Mouse (Mus musculus) brain, embryonic 14.5 days (tissue): ENCODE measurements at regions not wholly inside any gene's neighbourhood (a gene's known extent, or its start where the extent isn't known, plus 50 kb on each side); places are given as distances from the start of the nearest gene placed in this dataset.

Source experiments
- DNase-seq: peaks from one replicate; pipeline ENCODE4 v3.0.0-alpha.2; 2011; ENCODE audit warnings: low read depth
- CTCF ChIP-seq: fragments of 200-500 bp; IDR thresholded peaks from 2 replicates; pipeline ENCODE4 v1.5.1; 2012; ENCODE audit warnings: inconsistent platforms, mild to moderate bottlenecking, moderate library complexity, borderline replicate concordance; ENCODE audit not compliant: insufficient read depth, insufficient read length; ENCODE audit errors: extremely low read depth
- POLR2A ChIP-seq: fragments of 200-500 bp; IDR thresholded peaks from 2 replicates; pipeline ENCODE4 v1.6.1; 2012; ENCODE audit warnings: mild to moderate bottlenecking, inconsistent platforms, borderline replicate concordance; ENCODE audit not compliant: poor library complexity, insufficient read depth, insufficient read length, severe bottlenecking; ENCODE audit errors: extremely low read depth

DNA sequence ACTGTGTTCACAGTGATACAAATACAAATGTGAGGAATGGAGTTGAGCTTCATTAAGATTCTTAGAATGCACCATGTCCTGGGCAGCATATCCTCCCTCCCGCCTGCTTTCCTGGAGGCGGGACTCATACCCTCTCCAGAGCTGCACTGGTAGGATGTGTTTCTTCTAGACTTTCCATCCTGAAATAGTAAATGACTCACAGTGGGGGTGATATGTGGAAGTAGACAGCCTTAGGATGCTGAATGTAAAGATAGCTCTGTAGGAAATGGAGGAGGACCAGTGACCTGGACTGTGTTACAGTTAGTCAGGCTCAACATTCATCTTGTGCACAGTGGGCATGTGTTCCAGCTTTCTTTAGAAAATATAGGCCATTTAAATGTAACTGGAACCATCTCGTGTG lies 696.1 kb upstream of the Kdm8 start:
- no peak for TF ChIP-seq CTCF
- TF ChIP-seq POLR2A, result no peak
- no peak for DNase-seq

GRCm38 (mm10) chr7:124759084-124759483 lies 685.4 kb upstream of the Kdm8 start:
- TF ChIP-seq CTCF, result no peak
- TF ChIP-seq POLR2A, result no peak
- DNase-seq, result no peak

GRCm38 (mm10) chr7:124777822-124778221 lies 666.7 kb upstream of the Kdm8 start:
- peak; percentile 21 for DNase-seq
- TF ChIP-seq POLR2A, result no peak
- no peak for TF ChIP-seq CTCF

DNA sequence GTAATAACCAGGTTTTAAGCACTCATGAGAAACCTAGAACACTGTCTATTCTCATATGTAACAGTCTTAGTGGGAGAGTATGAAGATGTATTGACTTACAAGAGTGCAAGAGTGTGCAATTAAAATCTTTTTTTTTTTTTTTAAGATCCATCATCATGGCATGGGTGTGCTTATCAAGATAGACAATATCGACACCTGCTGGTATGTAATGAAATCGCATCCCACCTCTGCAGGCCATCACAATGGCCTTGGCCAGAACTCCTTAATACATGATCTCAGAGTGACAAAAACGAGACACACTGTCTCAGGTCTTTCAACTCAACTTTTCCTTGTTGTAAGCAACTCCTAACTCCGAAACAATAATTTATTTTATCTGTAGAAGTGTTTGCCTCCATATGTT lies 661.7 kb upstream of the Kdm8 start:
- no peak for TF ChIP-seq POLR2A
- TF ChIP-seq CTCF, result peak; percentile 65; the same call in 1 of the 2 replicates
- DNase-seq, result peak; percentile 62

GRCm38 (mm10) chr7:124784995-124785394 lies 659.5 kb upstream of the Kdm8 start:
- TF ChIP-seq POLR2A (no peak), CTCF (no peak)
- no peak for DNase-seq

DNA sequence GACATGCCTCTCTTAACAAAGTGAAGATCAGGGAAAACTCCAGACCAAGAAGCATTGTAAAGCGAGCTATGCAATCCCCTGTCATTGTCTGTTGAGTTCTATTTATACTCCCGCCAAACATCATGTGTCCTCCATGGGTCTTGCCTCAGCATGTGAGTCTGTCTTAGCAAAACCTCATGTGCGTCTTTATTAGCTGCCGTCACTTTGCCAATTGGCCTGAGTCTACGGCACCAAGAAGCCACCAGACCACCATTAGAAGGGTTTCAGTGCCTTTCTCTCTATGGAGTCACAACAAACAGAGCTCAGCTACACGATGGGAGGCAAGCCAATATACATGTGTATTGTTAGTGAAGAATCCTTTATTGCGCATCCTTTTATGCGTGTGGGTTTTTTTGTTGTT lies 658.6 kb upstream of the Kdm8 start:
- TF ChIP-seq POLR2A, result no peak
- no peak for TF ChIP-seq CTCF
- DNase-seq, result no peak

DNA sequence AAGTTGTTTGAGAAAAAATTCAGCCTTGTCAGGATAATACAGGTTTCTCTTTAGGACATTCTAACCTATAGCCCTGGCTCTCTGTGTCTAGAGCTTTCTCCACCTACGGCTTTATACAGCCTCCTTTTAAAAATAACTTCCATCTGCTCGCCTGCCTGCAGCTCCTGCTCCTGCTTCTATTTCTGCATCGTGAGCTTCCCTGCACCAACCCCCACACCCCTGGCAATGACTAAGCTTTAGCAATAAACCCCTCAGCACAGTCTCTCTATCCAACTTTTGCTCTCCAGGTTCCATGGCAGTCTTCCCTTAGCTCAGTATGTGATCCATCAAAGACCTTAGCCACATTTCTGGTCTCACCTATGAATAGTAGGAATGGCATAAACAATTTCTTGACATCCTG lies 655.7 kb upstream of the Kdm8 start:
- peak; percentile 49 for DNase-seq
- TF ChIP-seq POLR2A (no peak), CTCF (no peak)

GRCm38 (mm10) chr7:124803101-124803500 lies 641.4 kb upstream of the Kdm8 start:
- peak; percentile 31 for DNase-seq
- TF ChIP-seq POLR2A (no peak), CTCF (no peak)

DNA sequence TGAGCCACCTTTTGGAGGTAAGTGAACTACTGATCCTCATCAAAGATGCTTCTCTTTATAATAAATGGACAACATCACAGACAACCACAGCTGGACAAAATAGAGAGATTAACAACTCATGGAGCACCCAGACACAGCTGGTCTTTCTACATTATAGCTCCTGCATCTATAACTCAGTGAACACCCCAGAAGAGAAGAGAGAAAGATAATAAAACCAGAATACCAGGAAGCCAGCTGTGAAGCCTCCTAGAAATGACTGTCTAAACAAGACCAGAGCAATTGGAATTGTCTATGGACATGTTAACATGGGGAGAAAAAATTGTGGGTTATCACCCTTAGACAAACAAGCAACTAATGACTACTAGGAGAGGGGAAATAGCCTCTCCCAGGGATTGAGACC lies 609.8 kb upstream of the Kdm8 start:
- no peak for DNase-seq
- TF ChIP-seq CTCF, result no peak
- TF ChIP-seq POLR2A, result no peak

DNA sequence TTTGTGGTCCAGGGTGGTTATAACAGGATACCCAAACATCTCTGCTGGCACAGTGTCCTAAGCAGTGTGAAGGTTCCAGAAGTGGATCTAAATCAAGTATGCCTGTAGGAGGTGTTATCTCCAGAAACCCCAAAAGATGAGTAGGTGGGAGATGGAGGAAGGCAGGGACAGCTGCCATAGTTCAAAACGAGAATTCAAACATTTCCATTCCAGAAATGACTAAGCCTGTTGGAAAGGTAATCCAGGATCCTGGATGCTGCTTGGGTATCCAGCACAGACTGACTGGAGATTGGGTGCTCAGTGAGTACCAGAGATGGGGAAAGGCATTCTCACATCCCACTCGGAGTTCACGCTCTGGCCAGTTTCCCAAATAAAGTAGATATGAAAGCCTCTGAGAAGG lies 607.9 kb upstream of the Kdm8 start:
- TF ChIP-seq POLR2A (no peak), CTCF (no peak)
- DNase-seq, result no peak

GRCm38 (mm10) chr7:124855056-124855455 lies 589.4 kb upstream of the Kdm8 start:
- TF ChIP-seq POLR2A (no peak), CTCF (no peak)

DNA sequence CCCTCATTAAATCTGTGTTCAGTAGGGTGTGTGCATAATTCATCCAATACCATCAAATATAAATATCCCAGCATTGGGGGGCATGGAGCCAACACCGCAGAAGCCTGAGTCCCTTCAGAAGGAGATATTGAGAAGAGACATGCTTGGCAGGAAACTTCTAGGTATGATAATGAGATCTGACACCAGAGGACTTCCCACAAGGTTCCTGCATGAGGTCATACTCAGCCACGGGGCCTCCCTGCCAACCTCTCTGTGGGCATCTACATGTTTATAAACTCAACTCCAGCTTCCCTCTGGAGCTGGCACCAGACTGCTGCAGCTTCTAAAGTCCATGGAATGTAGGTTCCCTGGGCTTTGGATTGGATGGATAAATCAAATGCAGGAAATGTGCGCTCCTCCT lies 587.4 kb upstream of the Kdm8 start:
- TF ChIP-seq CTCF, result no peak
- TF ChIP-seq POLR2A, result no peak
- DNase-seq, result peak; percentile 15

More at GRCm38 (mm10) chr7:124855056-124855455, 589.4 kb upstream of the Kdm8 start:
- DNase-seq, result peak; percentile 67

DNA sequence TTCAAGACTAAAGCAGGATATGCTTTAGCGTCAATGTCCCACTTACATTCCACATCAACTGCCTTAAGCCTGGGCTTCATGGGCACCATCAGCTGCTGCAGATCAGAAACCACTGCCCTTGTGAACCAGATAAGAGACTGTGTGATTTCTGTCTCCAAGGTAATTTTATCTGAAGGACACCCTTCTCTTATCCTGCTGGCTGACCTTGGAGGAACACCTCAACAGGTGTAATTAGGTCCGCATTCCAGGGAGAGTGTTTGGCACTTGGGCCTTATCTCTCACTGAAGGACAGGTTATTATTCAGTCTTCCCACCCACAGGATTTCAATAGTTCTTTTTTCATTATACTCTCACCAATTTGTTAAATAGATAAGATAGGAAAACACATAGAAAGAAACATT lies 583.1 kb upstream of the Kdm8 start:
- no peak for TF ChIP-seq POLR2A
- TF ChIP-seq CTCF, result no peak
- no peak for DNase-seq

- DNase-seq, result peak; percentile 87
- no peak for TF ChIP-seq POLR2A
- TF ChIP-seq CTCF, result no peak
Observed at GRCm38 (mm10) chr7:124868133-124868603, 576.3 kb upstream of the Kdm8 start.
